Mouse (Mus musculus): Measurements from ENCODE around the gene Zswim5.

GRCm38 (mm10) chr4:117013596-117013995 lies 136.4 kb downstream of the Zswim5 start:
- TF ChIP-seq CTCF (IDR thresholded peaks at IDR 0.05; ENCODE audit: borderline replicate concordance, control insufficient read depth, extremely low read depth, insufficient read depth, low read length, poor library complexity) (no peak), POLR2A (IDR thresholded peaks at IDR 0.05; ENCODE audit: control insufficient read depth, extremely low read depth, insufficient read depth, low read length, poor library complexity) (no peak)

Measured in thymus, adult 2 months (tissue).